Mouse (Mus musculus): ENCODE results near the gene Ovgp1. TPM values are rescaled to one million over a fixed set of nuclear protein-coding genes. Genes with fewer than 3 reads are reported as not detected.

The Ovgp1 gene
- 3.1 and 4.1 TPM in 2 replicates for polyA plus RNA-seq (2015; fragmentation: Nextera tagmentation; extraction: Ambion mirVana)

DNA sequence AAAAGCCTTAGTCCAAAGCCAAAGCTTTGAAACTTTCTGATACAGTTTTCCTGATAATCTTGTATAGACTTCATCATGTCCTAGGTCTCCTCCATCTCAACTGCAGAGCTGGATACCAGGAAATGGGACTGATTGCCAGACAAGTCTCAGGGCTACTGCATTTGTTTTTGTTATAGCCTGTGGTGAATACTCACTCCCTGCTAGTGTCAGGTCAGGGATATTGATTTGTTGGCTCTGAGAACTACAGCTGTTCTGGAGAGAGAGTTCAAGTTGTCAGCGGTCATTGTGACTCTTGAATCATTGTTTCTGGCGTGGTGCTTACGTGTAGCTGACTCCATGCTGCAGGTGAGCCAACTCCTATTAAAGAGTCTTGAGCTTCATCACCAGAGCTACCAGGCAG lies at the start of gene Ovgp1:
Gene Ovgp1, plus strand, starts transcription at position 301 of the 400 bp plus-strand sequence.
- 81% methylated on average over 3 of the region's 3 CpGs for WGBS
- no peak within 1 kb of the TSS for H3K4me3 ChIP-seq
- no peaks in the 10 kb centered on the region for H3K4me1 ChIP-seq (replicated peaks)
- ATAC-seq (ENCODE audit: low read depth): no peak
- H3K27me3 ChIP-seq: no peaks in the 10 kb centered on the region
- H3K36me3 ChIP-seq: peaks cover 27% of the 10 kb centered on the region
- H3K27ac ChIP-seq (replicated peaks): no peak within 1 kb of the TSS
- H3K4me2 ChIP-seq: no peak within 1 kb of the TSS
- H3K9me3 ChIP-seq: no peaks in the 10 kb centered on the region
- no peak within 1 kb of the TSS for H3K9ac ChIP-seq

- no peaks in the 10 kb centered on the region for H3K4me1 ChIP-seq (replicated peaks)
- no peak overlapping the region for H3K4me2 ChIP-seq
- 86% methylated on average over 9 of the region's 9 CpGs for whole genome bisulfite sequencing
- no peaks in the 10 kb centered on the region for H3K9me3 ChIP-seq
- no peaks in the 10 kb centered on the region for H3K36me3 ChIP-seq
- no peak overlapping the region for H3K9ac ChIP-seq
- no peaks in the 10 kb centered on the region for H3K27me3 ChIP-seq
- no peak overlapping the region for H3K27ac ChIP-seq (replicated peaks)
- ATAC-seq (ENCODE audit: low read depth): no peak
- H3K4me3 ChIP-seq: no peak overlapping the region
These were observed 48.9 kb upstream of the Ovgp1 start for GRCm38 (mm10) chr3:105924616-105925015.

- H3K4me1 ChIP-seq (replicated peaks): no peaks in the 10 kb centered on the region
- no peak for ATAC-seq (ENCODE audit: low read depth)
- H3K9ac ChIP-seq: no peak overlapping the region
- no peaks in the 10 kb centered on the region for H3K9me3 ChIP-seq
- H3K4me3 ChIP-seq: no peak overlapping the region
- no peak overlapping the region for H3K4me2 ChIP-seq
- H3K27ac ChIP-seq (replicated peaks): no peak overlapping the region
- 56% methylated on average over 7 of the region's 7 CpGs for WGBS
- H3K27me3 ChIP-seq: no peaks in the 10 kb centered on the region
- no peaks in the 10 kb centered on the region for H3K36me3 ChIP-seq
These were observed 45.8 kb upstream of the Ovgp1 start for GRCm38 (mm10) chr3:105927561-105928194.

GRCm38 (mm10) chr3:105928195-105928569 lies 45.3 kb upstream of the Ovgp1 start:
- Histone ChIP-seq H3K27ac (replicated peaks) (no peak overlapping the region), H3K4me1 (replicated peaks) (no peaks in the 10 kb centered on the region), H3K36me3 (no peaks in the 10 kb centered on the region), H3K27me3 (no peaks in the 10 kb centered on the region), H3K4me2 (no peak overlapping the region), H3K9ac (no peak overlapping the region), H3K4me3 (no peak overlapping the region), H3K9me3 (no peaks in the 10 kb centered on the region)
- WGBS: 90% methylated on average over 3 of the region's 3 CpGs
- ATAC-seq (ENCODE audit: low read depth): no peak

GRCm38 (mm10) chr3:105928781-105929180 lies 44.7 kb upstream of the Ovgp1 start:
- Histone ChIP-seq H3K9ac (no peak overlapping the region), H3K4me2 (no peak overlapping the region), H3K4me1 (replicated peaks) (no peaks in the 10 kb centered on the region), H3K27ac (replicated peaks) (no peak overlapping the region), H3K9me3 (no peaks in the 10 kb centered on the region), H3K27me3 (no peaks in the 10 kb centered on the region), H3K36me3 (no peaks in the 10 kb centered on the region), H3K4me3 (no peak overlapping the region)
- ATAC-seq (ENCODE audit: low read depth): no peak
- 89% methylated on average over 6 of the region's 6 CpGs for WGBS

DNA sequence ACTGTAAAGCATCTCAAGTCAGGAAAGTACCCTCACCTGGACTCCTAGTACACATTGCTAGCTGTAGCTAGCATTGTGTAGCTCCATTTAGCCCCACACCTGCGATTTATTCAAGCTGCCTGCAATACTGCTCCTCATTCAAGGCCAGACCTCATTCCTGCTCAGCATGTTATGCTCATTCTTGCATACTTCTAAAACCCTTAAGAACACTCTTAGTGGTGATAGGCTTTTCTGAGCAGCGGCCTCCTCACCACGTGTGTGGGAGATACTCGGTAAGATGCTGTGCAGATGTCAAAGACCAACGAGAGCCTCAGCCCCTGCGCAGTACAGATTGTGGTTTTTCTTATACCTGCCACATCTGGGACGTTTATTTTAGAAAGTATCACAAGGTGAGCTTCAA lies 43.7 kb upstream of the Ovgp1 start:
- H3K9ac ChIP-seq: no peak overlapping the region
- no peaks in the 10 kb centered on the region for H3K4me1 ChIP-seq (replicated peaks)
- ATAC-seq (ENCODE audit: low read depth): no peak
- 89% methylated on average over 7 of the region's 7 CpGs for WGBS
- H3K36me3 ChIP-seq: no peaks in the 10 kb centered on the region
- no peak overlapping the region for H3K27ac ChIP-seq (replicated peaks)
- no peaks in the 10 kb centered on the region for H3K27me3 ChIP-seq
- no peak overlapping the region for H3K4me2 ChIP-seq
- no peaks in the 10 kb centered on the region for H3K9me3 ChIP-seq
- H3K4me3 ChIP-seq: no peak overlapping the region

DNA sequence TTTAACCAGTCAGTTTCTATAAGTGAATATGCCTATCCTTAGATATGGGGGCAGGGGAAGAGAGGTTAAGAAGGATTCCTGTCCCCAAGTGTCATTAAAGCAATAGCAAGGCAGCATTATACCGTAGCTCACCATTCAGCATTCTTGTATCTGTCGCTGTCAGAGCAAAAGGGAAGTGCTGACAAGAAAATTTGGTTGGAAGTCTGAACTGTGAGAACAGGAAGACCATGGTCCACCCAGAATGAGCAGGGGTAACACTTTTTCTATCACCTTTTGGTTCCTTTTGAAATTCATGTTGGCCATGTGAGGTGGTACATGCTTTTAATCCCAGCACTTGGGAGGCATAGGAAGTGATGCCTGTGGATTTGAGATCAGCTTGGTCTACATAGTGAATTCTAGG lies 42.4 kb upstream of the Ovgp1 start:
- H3K36me3 ChIP-seq: no peaks in the 10 kb centered on the region
- WGBS: 91% methylated on average over 2 of the region's 2 CpGs
- ATAC-seq (ENCODE audit: low read depth): no peak

DNA sequence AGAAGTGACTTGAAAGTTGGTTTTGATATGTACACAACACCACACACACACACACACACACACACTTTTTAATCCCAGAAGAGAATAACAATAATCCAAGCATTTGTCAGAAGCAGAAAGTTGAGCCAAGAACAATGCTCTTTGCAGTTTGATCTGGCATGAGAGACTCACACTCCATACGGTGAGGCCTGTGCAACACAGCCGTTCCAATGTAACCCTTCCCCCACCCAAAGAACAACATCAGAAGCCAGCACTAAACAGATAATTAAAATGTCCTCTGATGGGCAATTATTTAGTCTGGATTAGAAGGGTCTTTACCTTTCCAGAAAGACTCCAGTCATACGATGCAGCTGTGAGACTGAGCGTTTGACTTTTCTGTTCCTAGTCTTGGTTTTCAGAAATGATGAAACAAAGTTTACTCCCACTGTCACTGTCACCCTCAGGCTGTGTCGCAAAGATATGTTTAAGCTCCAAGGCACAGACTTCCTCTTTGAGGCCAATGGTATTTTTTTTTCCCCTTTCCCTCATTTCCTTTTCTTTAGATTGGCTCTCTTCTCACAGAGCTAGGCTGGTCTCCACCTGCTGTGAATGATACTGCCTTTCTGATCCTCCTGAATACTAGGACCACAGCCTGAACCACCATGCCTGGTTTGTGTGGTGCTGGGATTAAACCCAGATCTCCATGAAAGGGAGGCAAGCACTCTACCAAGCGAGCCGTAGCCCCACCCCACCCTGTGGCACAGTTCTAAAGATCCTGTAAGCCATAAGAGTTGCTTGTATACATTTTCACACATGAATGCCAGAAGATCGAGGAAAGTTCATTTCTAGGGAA lies 41.1 kb upstream of the Ovgp1 start, which contains the start of gene I830077J02Rik:
Gene I830077J02Rik, minus strand, starts transcription at position 425 of the 832 bp plus-strand sequence.
- Histone ChIP-seq H3K4me3 (no peak within 1 kb of the TSS), H3K27me3 (no peaks in the 10 kb centered on the region), H3K36me3 (peaks cover 10% of the 10 kb centered on the region; the same call in 1 of the 2 replicates), H3K27ac (replicated peaks) (no peak within 1 kb of the TSS), H3K9ac (no peak within 1 kb of the TSS), H3K4me2 (no peak within 1 kb of the TSS), H3K4me1 (replicated peaks) (no peaks in the 10 kb centered on the region), H3K9me3 (no peaks in the 10 kb centered on the region)
- 90% methylated on average over 8 of the region's 8 CpGs for WGBS
- no peak for ATAC-seq (ENCODE audit: low read depth)

More for the DNA sequence above, 42.4 kb upstream of the Ovgp1 start:
- Histone ChIP-seq H3K4me2 (no peak overlapping the region), H3K27ac (replicated peaks) (no peak overlapping the region), H3K4me1 (replicated peaks) (no peaks in the 10 kb centered on the region), H3K9ac (no peak overlapping the region), H3K27me3 (no peaks in the 10 kb centered on the region), H3K9me3 (no peaks in the 10 kb centered on the region), H3K4me3 (no peak overlapping the region)

- Histone ChIP-seq H3K4me2 (no peak overlapping the region), H3K27me3 (no peaks in the 10 kb centered on the region), H3K9me3 (no peaks in the 10 kb centered on the region), H3K4me1 (replicated peaks) (no peaks in the 10 kb centered on the region), H3K27ac (replicated peaks) (no peak overlapping the region), H3K36me3 (peaks cover 12% of the 10 kb centered on the region; the same call in 1 of the 2 replicates), H3K4me3 (no peak overlapping the region), H3K9ac (no peak overlapping the region)
- no peak for ATAC-seq (ENCODE audit: low read depth)
- 93% methylated on average over 6 of the region's 6 CpGs for WGBS
These were observed 39.6 kb upstream of the Ovgp1 start for GRCm38 (mm10) chr3:105933926-105934325.

DNA sequence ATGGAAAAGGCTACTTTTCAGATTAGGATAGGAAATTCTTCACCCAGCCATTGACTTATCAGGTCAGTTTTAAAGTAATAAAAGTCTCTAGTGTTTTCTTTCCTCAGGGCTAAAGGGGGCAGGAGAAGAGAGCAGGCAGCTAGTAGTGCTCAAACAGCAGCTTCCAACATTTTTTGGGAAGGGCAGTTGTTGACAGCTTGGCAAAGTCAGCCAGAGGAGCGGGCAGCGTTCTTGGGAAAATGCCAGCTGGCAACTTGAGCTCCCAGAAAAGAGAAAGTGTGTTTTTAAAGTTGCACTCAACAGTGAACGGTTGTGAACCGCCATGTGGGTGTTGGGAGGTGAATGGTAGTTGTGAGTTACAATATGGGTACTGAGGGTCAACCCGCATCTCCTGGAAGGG lies 38.5 kb upstream of the Ovgp1 start:
- no peaks in the 10 kb centered on the region for H3K27me3 ChIP-seq
- H3K36me3 ChIP-seq: peaks cover 17% of the 10 kb centered on the region
- H3K4me2 ChIP-seq: no peak overlapping the region
- H3K4me3 ChIP-seq: no peak overlapping the region
- H3K9me3 ChIP-seq: no peaks in the 10 kb centered on the region
- ATAC-seq (ENCODE audit: low read depth): no peak
- 84% methylated on average over 5 of the region's 5 CpGs for WGBS
- no peak overlapping the region for H3K27ac ChIP-seq (replicated peaks)
- no peaks in the 10 kb centered on the region for H3K4me1 ChIP-seq (replicated peaks)
- H3K9ac ChIP-seq: no peak overlapping the region

DNA sequence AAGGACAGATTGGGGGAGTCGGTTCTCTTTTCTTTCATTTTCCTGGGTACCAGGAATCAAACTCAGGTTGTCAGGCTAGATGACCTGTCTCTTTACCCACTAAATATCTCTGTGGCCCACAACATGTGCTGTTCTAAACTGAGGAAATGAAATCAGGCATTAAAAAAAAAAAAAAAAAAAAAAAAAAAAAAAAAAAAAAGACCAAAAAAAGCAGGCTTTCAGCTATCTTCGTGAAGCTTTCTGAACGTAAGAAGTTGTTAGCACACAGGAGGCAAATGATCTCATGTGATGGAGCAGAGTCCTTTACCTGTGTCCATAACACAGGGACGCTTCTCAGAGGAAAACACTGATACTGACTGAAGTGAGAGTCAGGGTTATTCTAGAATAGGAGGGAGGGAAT lies 37.4 kb upstream of the Ovgp1 start:
- no peak overlapping the region for H3K9ac ChIP-seq
- no peak for ATAC-seq (ENCODE audit: low read depth)
- 89% methylated on average over 4 of the region's 4 CpGs for WGBS
- no peak overlapping the region for H3K4me3 ChIP-seq
- peaks cover 27% of the 10 kb centered on the region for H3K36me3 ChIP-seq
- no peaks in the 10 kb centered on the region for H3K9me3 ChIP-seq
- no peak overlapping the region for H3K27ac ChIP-seq (replicated peaks)
- no peak overlapping the region for H3K4me2 ChIP-seq
- H3K27me3 ChIP-seq: no peaks in the 10 kb centered on the region
- H3K4me1 ChIP-seq (replicated peaks): no peaks in the 10 kb centered on the region

DNA sequence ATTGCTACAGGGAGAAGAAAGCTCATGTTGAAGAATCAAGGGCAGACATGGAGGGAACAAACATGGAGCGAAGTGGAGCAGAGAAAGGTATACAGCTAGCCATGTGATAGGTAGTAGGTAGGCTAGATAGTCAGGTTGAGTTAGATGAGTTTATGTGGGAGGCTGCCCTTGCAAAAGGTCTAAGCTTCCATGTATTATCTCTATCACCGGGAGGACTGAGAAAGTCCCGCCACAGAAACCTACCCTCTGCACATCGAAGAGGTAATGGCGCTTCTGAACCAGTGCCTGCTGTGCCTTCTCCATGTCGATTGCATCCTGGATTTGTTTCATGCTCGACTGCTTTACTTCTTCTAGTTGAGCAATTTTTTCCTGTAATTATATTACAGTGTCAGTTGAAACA lies 22.2 kb upstream of the Ovgp1 start:
- Histone ChIP-seq H3K4me2 (no peak overlapping the region), H3K4me1 (replicated peaks) (peaks cover 2% of the 10 kb centered on the region; the same call in 1 of the 2 replicates), H3K9ac (no peak overlapping the region), H3K36me3 (peaks cover 80% of the 10 kb centered on the region), H3K4me3 (no peak overlapping the region), H3K27me3 (no peaks in the 10 kb centered on the region), H3K27ac (replicated peaks) (no peak overlapping the region), H3K9me3 (no peaks in the 10 kb centered on the region)
- no peak for ATAC-seq (ENCODE audit: low read depth)
- 98% methylated on average over 7 of the region's 7 CpGs for WGBS

Measured in neural tube, embryonic 13.5 days (tissue).